Mouse (Mus musculus): ENCODE data around the gene Nlrp9b. TPM values are rescaled to one million over a fixed set of nuclear protein-coding genes. Genes with fewer than 3 reads are reported as not detected.
"Not testable (repeated sequence)": the region's sequence is repeated elsewhere in the genome, so short reads cannot be mapped to it uniquely, and the experiment has no call there.

The Nlrp9b gene
- polyA plus RNA-seq (2012; rRNA removed) = not detected in 2 replicates

GRCm38 (mm10) chr7:19991165-19991564 lies at the start of gene Nlrp9b:
TSS of gene Nlrp9b (plus strand) at chr7:19991465.
- not testable (repeated sequence) for H3K4me1 ChIP-seq (ENCODE audit: control insufficient read depth, insufficient read depth, low read length); H3K4me3 ChIP-seq (ENCODE audit: insufficient read depth, low read length); H3K27ac ChIP-seq (ENCODE audit: insufficient read depth, low read length)

- no peaks in the 10 kb centered on the region for H3K4me1 ChIP-seq (ENCODE audit: control insufficient read depth, insufficient read depth, low read length)
- TF ChIP-seq CTCF (IDR thresholded peaks at IDR 0.05; ENCODE audit: extremely low read depth, insufficient read depth, low read length) (no peak), POLR2A (IDR thresholded peaks at IDR 0.05; ENCODE audit: extremely low read depth, insufficient read depth, low read length) (no peak)
- no peak overlapping the region for H3K27ac ChIP-seq (ENCODE audit: insufficient read depth, low read length)
- H3K4me3 ChIP-seq (ENCODE audit: insufficient read depth, low read length) = no peak overlapping the region
Observed at GRCm38 (mm10) chr7:19944709-19945108, 46.6 kb upstream of the Nlrp9b start.

- Histone ChIP-seq H3K4me3 (ENCODE audit: insufficient read depth, low read length) (no peak overlapping the region), H3K4me1 (ENCODE audit: control insufficient read depth, insufficient read depth, low read length) (no peaks in the 10 kb centered on the region), H3K27ac (ENCODE audit: insufficient read depth, low read length) (no peak overlapping the region)
- no peak for TF ChIP-seq POLR2A (IDR thresholded peaks at IDR 0.05; ENCODE audit: extremely low read depth, insufficient read depth, low read length)
- no peak for TF ChIP-seq CTCF (IDR thresholded peaks at IDR 0.05; ENCODE audit: extremely low read depth, insufficient read depth, low read length)
Observed at GRCm38 (mm10) chr7:19945201-19945600, 46.1 kb upstream of the Nlrp9b start.

GRCm38 (mm10) chr7:19945821-19946515 lies 45.3 kb upstream of the Nlrp9b start:
- Histone ChIP-seq H3K4me3 (ENCODE audit: insufficient read depth, low read length) (no peak overlapping the region), H3K4me1 (ENCODE audit: control insufficient read depth, insufficient read depth, low read length) (no peaks in the 10 kb centered on the region), H3K27ac (ENCODE audit: insufficient read depth, low read length) (no peak overlapping the region)
- TF ChIP-seq CTCF (IDR thresholded peaks at IDR 0.05; ENCODE audit: extremely low read depth, insufficient read depth, low read length) (no peak), POLR2A (IDR thresholded peaks at IDR 0.05; ENCODE audit: extremely low read depth, insufficient read depth, low read length) (no peak)

GRCm38 (mm10) chr7:19948956-19949355 lies 42.3 kb upstream of the Nlrp9b start:
- TF ChIP-seq CTCF (IDR thresholded peaks at IDR 0.05; ENCODE audit: extremely low read depth, insufficient read depth, low read length) (no peak), POLR2A (IDR thresholded peaks at IDR 0.05; ENCODE audit: extremely low read depth, insufficient read depth, low read length) (no peak)
- Histone ChIP-seq H3K4me1 (ENCODE audit: control insufficient read depth, insufficient read depth, low read length) (no peaks in the 10 kb centered on the region), H3K4me3 (ENCODE audit: insufficient read depth, low read length) (no peak overlapping the region)

GRCm38 (mm10) chr7:19949996-19950395 lies 41.3 kb upstream of the Nlrp9b start:
- Histone ChIP-seq H3K27ac (ENCODE audit: insufficient read depth, low read length) (no peak overlapping the region), H3K4me3 (ENCODE audit: insufficient read depth, low read length) (no peak overlapping the region), H3K4me1 (ENCODE audit: control insufficient read depth, insufficient read depth, low read length) (no peaks in the 10 kb centered on the region)
- no peak for TF ChIP-seq CTCF (IDR thresholded peaks at IDR 0.05; ENCODE audit: extremely low read depth, insufficient read depth, low read length)
- no peak for TF ChIP-seq POLR2A (IDR thresholded peaks at IDR 0.05; ENCODE audit: extremely low read depth, insufficient read depth, low read length)

More at GRCm38 (mm10) chr7:19948956-19949355, 42.3 kb upstream of the Nlrp9b start:
- H3K27ac ChIP-seq (ENCODE audit: insufficient read depth, low read length) = no peak overlapping the region

- no peak for TF ChIP-seq CTCF (IDR thresholded peaks at IDR 0.05; ENCODE audit: extremely low read depth, insufficient read depth, low read length)
- no peak for TF ChIP-seq POLR2A (IDR thresholded peaks at IDR 0.05; ENCODE audit: extremely low read depth, insufficient read depth, low read length)
- H3K4me1 ChIP-seq (ENCODE audit: control insufficient read depth, insufficient read depth, low read length) = no peaks in the 10 kb centered on the region
- no peak within 1 kb of the TSS for H3K4me3 ChIP-seq (ENCODE audit: insufficient read depth, low read length)
- no peak within 1 kb of the TSS for H3K27ac ChIP-seq (ENCODE audit: insufficient read depth, low read length)
Observed at GRCm38 (mm10) chr7:19950589-19950988, 40.7 kb upstream of the Nlrp9b start, which contains the start of gene Igsf23. TSS of gene Igsf23 (minus strand) at chr7:19950756.

- no peak overlapping the region for H3K27ac ChIP-seq (ENCODE audit: insufficient read depth, low read length)
- TF ChIP-seq CTCF (IDR thresholded peaks at IDR 0.05; ENCODE audit: extremely low read depth, insufficient read depth, low read length) (no peak), POLR2A (IDR thresholded peaks at IDR 0.05; ENCODE audit: extremely low read depth, insufficient read depth, low read length) (no peak)
- no peaks in the 10 kb centered on the region for H3K4me1 ChIP-seq (ENCODE audit: control insufficient read depth, insufficient read depth, low read length)
- H3K4me3 ChIP-seq (ENCODE audit: insufficient read depth, low read length) = no peak overlapping the region
Observed at GRCm38 (mm10) chr7:19952320-19952986, 38.8 kb upstream of the Nlrp9b start.

GRCm38 (mm10) chr7:19953054-19953453 lies 38.2 kb upstream of the Nlrp9b start:
- Histone ChIP-seq H3K27ac (ENCODE audit: insufficient read depth, low read length) (no peak overlapping the region), H3K4me1 (ENCODE audit: control insufficient read depth, insufficient read depth, low read length) (no peaks in the 10 kb centered on the region), H3K4me3 (ENCODE audit: insufficient read depth, low read length) (no peak overlapping the region)
- TF ChIP-seq CTCF (IDR thresholded peaks at IDR 0.05; ENCODE audit: extremely low read depth, insufficient read depth, low read length) = no peak
- TF ChIP-seq POLR2A (IDR thresholded peaks at IDR 0.05; ENCODE audit: extremely low read depth, insufficient read depth, low read length) = no peak

- no peak overlapping the region for H3K27ac ChIP-seq (ENCODE audit: insufficient read depth, low read length)
- H3K4me3 ChIP-seq (ENCODE audit: insufficient read depth, low read length) = no peak overlapping the region
- no peaks in the 10 kb centered on the region for H3K4me1 ChIP-seq (ENCODE audit: control insufficient read depth, insufficient read depth, low read length)
- no peak for TF ChIP-seq CTCF (IDR thresholded peaks at IDR 0.05; ENCODE audit: extremely low read depth, insufficient read depth, low read length)
- no peak for TF ChIP-seq POLR2A (IDR thresholded peaks at IDR 0.05; ENCODE audit: extremely low read depth, insufficient read depth, low read length)
Observed at GRCm38 (mm10) chr7:19955861-19956260, 35.4 kb upstream of the Nlrp9b start.

All from cortical plate, adult 2 months (tissue).